Mouse (Mus musculus): ENCODE data around the gene Tcea3. TPM values are rescaled to one million over a fixed set of nuclear protein-coding genes. Genes with fewer than 3 reads are reported as not detected.

The Tcea3 gene
- polyA plus RNA-seq, 1 experiment from 2014 or later: 1.2 TPM

DNA sequence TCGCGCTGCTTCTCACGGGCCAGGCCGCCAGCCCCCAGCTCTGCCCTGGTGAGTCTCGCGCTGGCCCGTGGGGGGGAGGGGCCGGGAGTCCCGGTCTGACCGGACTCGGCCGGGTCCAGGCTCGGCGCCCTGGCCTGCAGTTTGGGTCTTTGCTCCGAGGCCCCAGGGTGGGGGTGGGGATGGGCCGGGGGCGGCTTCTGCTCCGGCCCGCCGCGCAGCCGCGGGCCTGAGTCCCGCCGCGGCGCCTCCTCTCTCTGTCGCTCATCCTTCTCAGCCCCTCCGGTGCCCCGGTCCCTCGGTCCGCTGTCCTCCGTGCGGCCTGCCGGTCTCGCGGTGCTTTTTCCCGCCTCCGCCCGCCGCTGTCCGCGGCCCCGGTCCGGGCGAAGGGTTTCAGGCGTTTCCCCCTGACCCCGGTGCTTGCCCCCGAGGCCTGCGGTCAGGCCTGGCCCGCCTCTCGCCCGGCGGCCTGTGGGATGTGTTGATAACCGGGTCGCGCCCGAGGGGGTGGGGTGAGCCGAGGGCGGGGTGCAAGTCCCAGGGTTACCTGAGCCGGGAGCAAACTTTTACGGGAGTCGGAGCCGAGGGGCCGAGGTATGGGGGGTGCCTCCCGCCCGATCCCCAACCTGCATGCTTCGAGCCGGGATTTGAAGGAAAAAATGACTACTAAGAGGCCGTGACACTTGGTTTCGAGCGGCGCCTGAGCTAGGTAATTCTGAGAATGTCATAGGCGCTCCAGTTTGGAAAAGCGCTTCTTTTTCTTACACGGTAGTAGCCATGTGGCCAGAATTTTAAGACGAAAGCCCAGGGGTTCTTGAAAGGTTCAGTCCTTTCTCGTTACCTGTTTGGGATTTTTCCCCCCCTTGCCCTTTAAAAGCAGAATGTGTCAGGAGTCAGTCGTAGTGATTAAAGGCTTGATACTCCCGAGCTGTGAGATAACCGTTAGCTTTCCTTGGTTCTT, 63.8 kb downstream of the Tcea3 start:
- no peaks in the 10 kb centered on the region for H3K9me3 ChIP-seq (ENCODE audit: control insufficient read depth, low read length)
- DNase-seq (peak; percentile 53), ATAC-seq (ENCODE audit: low FRiP score, low TSS enrichment) (no peak)

GRCm38 (mm10) chr4:136312616-136313015, 65.1 kb downstream of the Tcea3 start:
- Histone ChIP-seq H3K4me1 (ENCODE audit: control insufficient read depth, insufficient read depth, low read length) (peaks cover 38% of the 10 kb centered on the region), H3K27me3 (ENCODE audit: control insufficient read depth, insufficient read depth, low read length) (no peaks in the 10 kb centered on the region), H3K9ac (replicated peaks; ENCODE audit: low read length) (peak overlapping the region; percentile 99), H3K27ac (replicated peaks; ENCODE audit: low read depth, low read length) (no peak overlapping the region), H3K36me3 (ENCODE audit: control insufficient read depth, insufficient read depth, low read length) (peaks cover 9% of the 10 kb centered on the region), H3K9me3 (ENCODE audit: control insufficient read depth, low read length) (no peaks in the 10 kb centered on the region), H3K4me3 (replicated peaks; ENCODE audit: low read depth, low read length) (peak overlapping the region; percentile 100), H3K4me2 (ENCODE audit: low read length) (peak overlapping the region; percentile 87)
- ATAC-seq (ENCODE audit: low FRiP score, low TSS enrichment) (no peak), DNase-seq (no peak)
- WGBS: 24% methylated on average over 4 of the region's 4 CpGs

More for the DNA sequence above, 63.8 kb downstream of the Tcea3 start:
- no peaks in the 10 kb centered on the region; the same call in 1 of the 2 replicates for H3K36me3 ChIP-seq (ENCODE audit: control insufficient read depth, insufficient read depth, low read length)
- H3K27me3 ChIP-seq (ENCODE audit: control insufficient read depth, insufficient read depth, low read length): no peaks in the 10 kb centered on the region
- peak overlapping the region; percentile 87 for H3K4me2 ChIP-seq (ENCODE audit: low read length)
- peak overlapping the region; percentile 99 for H3K9ac ChIP-seq (replicated peaks; ENCODE audit: low read length)
- H3K4me1 ChIP-seq (ENCODE audit: control insufficient read depth, insufficient read depth, low read length): peaks cover 38% of the 10 kb centered on the region
- peak overlapping the region; percentile 100 for H3K4me3 ChIP-seq (replicated peaks; ENCODE audit: low read depth, low read length)
- WGBS: under 1% methylated on average over 77 of the region's 81 CpGs
- H3K27ac ChIP-seq (replicated peaks; ENCODE audit: low read depth, low read length): peak overlapping the region; percentile 98

- H3K4me2 ChIP-seq (ENCODE audit: low read length): no peak overlapping the region
- DNase-seq: no peak
- no peak for ATAC-seq (ENCODE audit: low FRiP score, low TSS enrichment)
- H3K9me3 ChIP-seq (ENCODE audit: control insufficient read depth, low read length): no peaks in the 10 kb centered on the region
- no peaks in the 10 kb centered on the region for H3K27me3 ChIP-seq (ENCODE audit: control insufficient read depth, insufficient read depth, low read length)
- H3K9ac ChIP-seq (replicated peaks; ENCODE audit: low read length): no peak overlapping the region
- H3K4me3 ChIP-seq (replicated peaks; ENCODE audit: low read depth, low read length): no peak overlapping the region
- peaks cover 56% of the 10 kb centered on the region for H3K36me3 ChIP-seq (ENCODE audit: control insufficient read depth, insufficient read depth, low read length)
- no peak overlapping the region for H3K27ac ChIP-seq (replicated peaks; ENCODE audit: low read depth, low read length)
- 46% methylated on average over 4 of the region's 4 CpGs for WGBS
- H3K4me1 ChIP-seq (ENCODE audit: control insufficient read depth, insufficient read depth, low read length): peaks cover 24% of the 10 kb centered on the region
These were observed 70.1 kb downstream of the Tcea3 start for GRCm38 (mm10) chr4:136317667-136318066.

DNA sequence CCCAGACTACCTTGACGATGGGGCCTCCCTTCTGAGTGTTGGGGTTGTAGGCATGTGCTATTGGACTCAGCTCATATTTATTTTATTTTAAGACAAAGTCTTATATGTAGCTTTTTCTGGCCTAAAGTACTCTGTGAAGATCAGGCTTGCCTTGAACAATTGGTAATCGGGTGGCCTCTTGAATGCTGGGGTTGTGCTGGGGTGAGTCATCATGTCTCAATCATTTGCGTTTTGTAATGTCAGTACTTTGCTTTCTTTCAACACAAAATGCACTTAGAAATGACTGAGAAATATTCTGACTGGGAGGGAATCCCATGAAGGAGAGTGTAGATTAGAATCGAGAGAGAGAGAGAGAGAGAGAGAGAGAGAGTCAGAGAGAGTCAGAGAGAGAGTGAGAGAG, 72.5 kb downstream of the Tcea3 start:
- 89% methylated on average over 4 of the region's 4 CpGs for WGBS
- no peaks in the 10 kb centered on the region for H3K27me3 ChIP-seq (ENCODE audit: control insufficient read depth, insufficient read depth, low read length)
- H3K4me1 ChIP-seq (ENCODE audit: control insufficient read depth, insufficient read depth, low read length): peaks cover 2% of the 10 kb centered on the region; the same call in 1 of the 2 replicates
- no peak overlapping the region for H3K9ac ChIP-seq (replicated peaks; ENCODE audit: low read length)
- DNase-seq: no peak
- no peak overlapping the region for H3K4me3 ChIP-seq (replicated peaks; ENCODE audit: low read depth, low read length)
- no peak overlapping the region for H3K4me2 ChIP-seq (ENCODE audit: low read length)
- H3K9me3 ChIP-seq (ENCODE audit: control insufficient read depth, low read length): no peaks in the 10 kb centered on the region
- ATAC-seq (ENCODE audit: low FRiP score, low TSS enrichment): no peak
- H3K36me3 ChIP-seq (ENCODE audit: control insufficient read depth, insufficient read depth, low read length): peaks cover 67% of the 10 kb centered on the region
- H3K27ac ChIP-seq (replicated peaks; ENCODE audit: low read depth, low read length): no peak overlapping the region

DNA sequence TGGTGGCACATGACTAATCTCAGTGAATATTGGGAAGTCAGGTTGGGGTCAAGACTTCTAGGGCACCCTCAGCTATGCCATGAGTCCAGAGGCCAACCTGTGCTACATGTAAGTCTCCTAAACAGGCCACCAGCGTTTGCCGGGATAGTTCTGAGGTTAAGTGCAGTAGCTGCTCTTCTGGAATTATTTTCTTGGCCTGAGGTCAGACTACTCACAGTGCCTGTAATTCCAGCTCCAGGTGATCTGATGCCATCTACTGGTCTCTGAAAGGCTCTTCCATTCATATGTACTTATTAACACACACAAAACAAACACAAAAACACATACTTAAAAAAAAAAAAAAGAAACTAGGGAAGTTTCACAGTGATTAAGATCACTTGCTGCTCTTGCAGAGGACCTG, 76.7 kb downstream of the Tcea3 start:
- Histone ChIP-seq H3K9ac (replicated peaks; ENCODE audit: low read length) (no peak overlapping the region), H3K36me3 (ENCODE audit: control insufficient read depth, insufficient read depth, low read length) (peaks cover 67% of the 10 kb centered on the region), H3K4me1 (ENCODE audit: control insufficient read depth, insufficient read depth, low read length) (no peaks in the 10 kb centered on the region), H3K27me3 (ENCODE audit: control insufficient read depth, insufficient read depth, low read length) (no peaks in the 10 kb centered on the region), H3K4me2 (ENCODE audit: low read length) (no peak overlapping the region), H3K9me3 (ENCODE audit: control insufficient read depth, low read length) (no peaks in the 10 kb centered on the region), H3K4me3 (replicated peaks; ENCODE audit: low read depth, low read length) (no peak overlapping the region), H3K27ac (replicated peaks; ENCODE audit: low read depth, low read length) (no peak overlapping the region)
- DNase-seq (peak; percentile 40), ATAC-seq (ENCODE audit: low FRiP score, low TSS enrichment) (no peak)
- WGBS: 79% methylated on average over 2 of the region's 2 CpGs

Other genes starting within 250 kb of the Tcea3 start
- 25.0 and 33.8 TPM in 2 replicates for gene Eloa, start 226.0 kb upstream of the Tcea3 start, polyA plus RNA-seq (2014; fragmentation: Nextera tagmentation; extraction: Ambion mirVana)
- gene Rpl11, start 194.3 kb upstream of the Tcea3 start, polyA plus RNA-seq (2014; fragmentation: Nextera tagmentation; extraction: Ambion mirVana): 312 and 346 TPM in 2 replicates
- gene Id3, start 104.2 kb upstream of the Tcea3 start, polyA plus RNA-seq (2014; fragmentation: Nextera tagmentation; extraction: Ambion mirVana): 108 and 140 TPM in 2 replicates
- gene E2f2, start 75.3 kb upstream of the Tcea3 start, polyA plus RNA-seq (2014; fragmentation: Nextera tagmentation; extraction: Ambion mirVana): 1.2 and 1.7 TPM in 2 replicates
- 1.8 and 3.4 TPM in 2 replicates for gene Asap3, start 41.4 kb upstream of the Tcea3 start, polyA plus RNA-seq (2014; fragmentation: Nextera tagmentation; extraction: Ambion mirVana)
- 31.1 and 47.7 TPM in 2 replicates for gene Zfp46, start 37.0 kb downstream of the Tcea3 start, polyA plus RNA-seq (2014; fragmentation: Nextera tagmentation; extraction: Ambion mirVana)
- gene Hnrnpr, start 63.2 kb downstream of the Tcea3 start, polyA plus RNA-seq (2014; fragmentation: Nextera tagmentation; extraction: Ambion mirVana): 152 and 207 TPM in 2 replicates
- gene Htr1d, start 175.8 kb downstream of the Tcea3 start, polyA plus RNA-seq (2014; fragmentation: Nextera tagmentation; extraction: Ambion mirVana): 0.86 and 1.3 TPM in 2 replicates
- gene 6030445D17Rik, start 214.5 kb downstream of the Tcea3 start, polyA plus RNA-seq (2014; fragmentation: Nextera tagmentation; extraction: Ambion mirVana): 0.12 and 0.16 TPM in 2 replicates
- 40.1 and 40.2 TPM in 2 replicates for gene Luzp1, start 222.0 kb downstream of the Tcea3 start, polyA plus RNA-seq (2014; fragmentation: Nextera tagmentation; extraction: Ambion mirVana)

Data from midbrain, embryonic 14.5 days (tissue).